Mouse (Mus musculus) brain, embryonic 14.5 days (tissue): Measurements from ENCODE around the gene Mrm2. TPM values are rescaled to one million over a fixed set of nuclear protein-coding genes. Genes with fewer than 3 reads are reported as not detected.

Experiments
- DNase-seq: peaks from one replicate; pipeline ENCODE4 v3.0.0-alpha.2; 2011; ENCODE audit warnings: low read depth
- CTCF ChIP-seq: fragments of 200-500 bp; IDR thresholded peaks from 2 replicates; pipeline ENCODE4 v1.5.1; 2012; ENCODE audit warnings: inconsistent platforms, mild to moderate bottlenecking, moderate library complexity, borderline replicate concordance; ENCODE audit not compliant: insufficient read depth, insufficient read length; ENCODE audit errors: extremely low read depth
- POLR2A ChIP-seq: fragments of 200-500 bp; IDR thresholded peaks from 2 replicates; pipeline ENCODE4 v1.6.1; 2012; ENCODE audit warnings: mild to moderate bottlenecking, inconsistent platforms, borderline replicate concordance; ENCODE audit not compliant: poor library complexity, insufficient read depth, insufficient read length, severe bottlenecking; ENCODE audit errors: extremely low read depth
- polyA plus RNA-seq: library from polyadenylated mRNA; depleted of rRNA; stranded (reverse); fragments of >200 nt; gene quantifications from 2 replicates; pipeline ENCODE4 v1.2.3, GENCODE M21; 2012; rRNA removed

Gene Mrm2
- polyA plus RNA-seq, 1 experiment, result 14.4 TPM

DNA sequence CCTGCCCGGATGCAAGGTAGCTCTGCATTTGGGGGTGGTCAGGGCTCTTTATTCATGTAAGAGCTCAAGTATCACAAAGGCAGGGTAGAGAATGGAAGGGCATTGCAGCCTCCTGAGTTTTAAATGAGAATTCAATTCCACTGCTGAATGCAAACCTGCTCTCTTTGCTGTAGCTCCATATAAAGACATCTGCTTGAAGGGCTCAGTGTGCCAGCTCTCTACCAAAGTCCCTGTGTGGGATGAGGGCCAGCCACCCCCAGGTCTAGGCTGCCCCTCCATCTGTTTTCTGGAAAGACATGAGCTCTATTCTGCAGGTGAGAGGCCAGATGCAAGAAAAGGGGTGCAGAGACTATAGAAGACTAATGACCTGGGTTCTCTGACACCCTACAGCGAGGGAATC lies 46.9 kb downstream of the Mrm2 start:
- no peak for TF ChIP-seq POLR2A
- TF ChIP-seq CTCF, result no peak
- DNase-seq, result no peak

DNA sequence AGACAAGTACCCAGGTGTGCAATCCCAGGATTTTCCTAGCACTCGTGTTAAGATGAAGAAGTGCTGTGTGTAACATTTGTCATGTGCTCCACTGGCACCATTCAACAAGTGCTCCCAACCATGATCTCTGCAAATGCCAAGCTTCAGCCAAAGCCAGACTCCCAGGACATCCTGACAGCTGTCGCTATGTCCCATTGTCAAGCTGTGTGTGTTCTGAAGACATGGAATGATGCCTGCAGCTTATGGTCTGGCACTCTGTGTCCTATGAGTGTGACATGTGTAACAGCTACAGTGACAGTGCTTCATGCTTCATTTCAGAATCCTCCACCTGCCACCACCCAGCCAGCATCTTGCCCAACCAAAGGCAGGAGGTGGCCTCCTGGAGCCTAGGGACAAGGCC lies 47.7 kb downstream of the Mrm2 start:
- DNase-seq, result no peak
- no peak for TF ChIP-seq POLR2A
- no peak for TF ChIP-seq CTCF

GRCm38 (mm10) chr5:140282900-140283299 lies 48.8 kb downstream of the Mrm2 start:
- no peak for TF ChIP-seq POLR2A
- no peak for TF ChIP-seq CTCF
- no peak for DNase-seq

DNA sequence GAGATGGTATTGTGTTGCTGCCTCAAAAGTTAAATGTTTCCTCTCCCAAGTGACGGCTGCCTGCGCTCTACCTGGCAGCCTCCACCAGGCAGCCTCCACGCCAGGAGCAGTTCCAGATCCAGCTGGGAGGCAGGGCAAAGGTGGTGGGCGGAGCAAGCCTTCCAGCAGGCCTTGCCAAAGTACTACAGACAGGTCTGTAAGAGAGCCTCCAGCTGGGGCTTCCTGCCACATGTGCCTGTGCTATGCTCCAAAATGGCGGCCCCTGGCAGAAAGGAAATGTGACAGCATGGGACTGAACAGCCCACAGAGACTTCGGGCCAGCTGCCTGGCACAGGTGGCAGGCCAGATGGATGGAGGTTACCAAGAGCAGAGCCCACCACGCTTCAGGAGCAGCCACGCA lies 49.3 kb downstream of the Mrm2 start:
- TF ChIP-seq CTCF, result no peak
- no peak for TF ChIP-seq POLR2A
- peak; percentile 61 for DNase-seq

DNA sequence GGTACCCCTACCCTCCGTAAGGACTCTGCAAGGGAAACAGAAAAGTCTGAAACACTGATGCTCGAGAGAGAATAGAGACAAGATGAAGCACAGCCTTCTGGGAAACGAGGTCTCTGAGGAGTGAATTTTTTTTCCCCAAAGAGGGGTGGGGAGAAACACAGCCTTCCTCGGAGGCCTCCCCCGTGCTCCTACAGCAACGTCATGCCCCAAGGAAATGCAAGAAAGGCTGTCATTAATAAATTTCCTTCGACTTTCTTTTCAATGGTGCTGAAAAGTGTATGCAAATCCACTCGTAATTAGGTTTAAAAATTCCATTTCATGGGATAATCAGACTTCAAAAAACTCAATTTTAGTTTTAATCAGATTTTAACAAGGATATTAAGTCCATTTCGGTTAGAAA lies 51.5 kb downstream of the Mrm2 start:
- no peak for TF ChIP-seq CTCF
- TF ChIP-seq POLR2A, result no peak
- peak; percentile 50 for DNase-seq

Other genes starting within 250 kb of the Mrm2 start
- gene Mad1l1, start 10.3 kb downstream of the Mrm2 start, polyA plus RNA-seq, result 29.9 and 30.0 TPM in 2 replicates
- gene Nudt1, start 10.2 kb downstream of the Mrm2 start, polyA plus RNA-seq, result 17.3 and 20.1 TPM in 2 replicates
- 20.6 and 30.3 TPM in 2 replicates for gene Snx8, start 57.4 kb upstream of the Mrm2 start, polyA plus RNA-seq
- gene Eif3b, start 87.4 kb upstream of the Mrm2 start, polyA plus RNA-seq, result 92.5 and 112 TPM in 2 replicates
- 0.10 and 0.12 TPM in 2 replicates for gene Gm4869, start 113.7 kb upstream of the Mrm2 start, polyA plus RNA-seq
- gene Chst12, start 173.7 kb upstream of the Mrm2 start, polyA plus RNA-seq, result 9.5 and 15.7 TPM in 2 replicates
- 0.26 and 0.32 TPM in 2 replicates for gene Grifin, start 233.2 kb upstream of the Mrm2 start, polyA plus RNA-seq